Mouse (Mus musculus): ENCODE results near the gene Pde11a. TPM values are rescaled to one million over a fixed set of nuclear protein-coding genes. Genes with fewer than 3 reads are reported as not detected.
A peak's percentile ranks its signal among the peaks of the same experiment; 100 is the strongest.
"Not testable (repeated sequence)": the region's sequence is repeated elsewhere in the genome, so short reads cannot be mapped to it uniquely, and the experiment has no call there.

Gene Pde11a
- total RNA-seq, 2 experiments from 2014 or later = 14.2 to 18.9 TPM

- no peak for DNase-seq
These were observed 349.7 kb downstream of the Pde11a start for GRCm38 (mm10) chr2:75988779-75989363.

DNA sequence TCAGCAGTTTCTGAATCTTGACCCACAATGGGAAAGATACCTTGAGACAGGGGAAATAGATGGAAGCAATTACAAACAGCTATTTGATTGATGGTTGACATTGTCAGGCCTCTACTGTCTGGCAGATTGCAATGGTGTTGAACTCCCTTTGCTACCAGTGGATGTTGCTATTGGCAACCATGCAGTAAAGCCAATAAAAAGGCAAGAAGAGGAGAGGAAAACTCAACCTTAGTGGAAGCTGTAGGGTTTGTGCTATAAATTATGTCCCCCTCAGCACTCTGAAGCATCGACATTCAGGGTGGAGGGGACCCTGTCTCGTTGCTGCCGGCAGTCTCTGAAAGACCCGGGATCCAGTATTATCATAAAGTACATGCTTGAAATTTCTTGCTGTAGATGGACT is 350.2 kb downstream of the Pde11a start:
- DNase-seq = no peak

- DNase-seq = no peak
These were observed 350.8 kb downstream of the Pde11a start for GRCm38 (mm10) chr2:75987739-75988138.

DNA sequence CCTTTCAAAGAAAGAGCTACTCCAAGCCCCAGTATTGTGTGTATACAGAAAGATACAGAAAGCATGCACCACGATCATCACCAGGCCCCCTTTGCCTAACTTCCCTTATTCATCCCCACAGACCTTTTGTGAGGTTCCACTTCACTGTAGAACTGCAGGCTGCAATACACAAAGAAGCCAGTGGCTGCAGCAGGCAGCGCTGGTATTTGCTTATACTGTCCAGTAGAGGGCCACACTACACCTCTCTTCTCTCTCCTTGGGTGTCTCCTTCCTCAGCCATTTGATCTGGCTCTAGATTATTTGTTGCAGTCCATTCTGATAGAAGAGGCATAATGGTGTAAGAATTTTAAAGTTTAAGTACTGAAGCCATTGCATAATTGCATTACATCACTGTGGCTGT is 353.4 kb downstream of the Pde11a start:
- peak; percentile 55 to 59 for DNase-seq

DNA sequence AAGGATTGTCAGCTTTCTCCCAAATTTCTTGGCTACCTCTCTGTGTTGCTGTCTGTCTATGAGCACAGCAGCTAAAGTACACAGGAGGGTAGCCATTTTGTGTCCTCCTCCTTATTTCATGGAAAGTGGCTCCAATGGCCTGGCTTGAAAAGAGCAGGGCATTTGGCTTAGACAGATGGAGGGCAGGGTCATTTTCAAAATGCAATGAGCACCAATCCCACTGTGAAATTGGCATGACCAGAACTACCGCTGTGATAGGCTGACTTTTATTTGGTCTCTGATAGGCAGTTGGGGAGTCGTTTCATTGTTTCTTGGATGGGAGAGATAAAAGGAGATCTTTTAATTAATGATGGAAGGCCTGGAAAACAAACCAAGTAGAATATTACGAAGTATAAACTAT is 354.7 kb downstream of the Pde11a start:
- no peak for DNase-seq

DNA sequence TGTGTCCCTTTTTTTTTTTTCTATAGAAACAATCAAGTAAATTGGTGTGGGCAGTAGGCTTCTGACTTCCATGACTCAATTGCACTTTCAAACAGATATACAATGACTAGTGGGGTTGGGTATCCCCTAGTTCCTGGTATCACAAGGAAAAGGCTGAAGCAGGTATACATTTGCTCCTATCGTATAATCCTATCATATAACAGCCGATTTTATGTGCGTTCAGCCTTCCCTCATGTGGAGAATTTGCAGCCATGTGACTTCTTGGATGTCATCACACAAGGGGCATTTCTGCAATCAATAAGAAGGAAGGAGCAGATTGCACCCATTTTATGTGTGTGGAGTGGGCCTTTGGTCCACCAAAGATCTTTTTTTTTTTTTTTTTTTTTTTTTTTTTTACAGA is 355.5 kb downstream of the Pde11a start:
- DNase-seq = no peak

- no peak for DNase-seq
These were observed 355.9 kb downstream of the Pde11a start for GRCm38 (mm10) chr2:75982626-75983025.

DNA sequence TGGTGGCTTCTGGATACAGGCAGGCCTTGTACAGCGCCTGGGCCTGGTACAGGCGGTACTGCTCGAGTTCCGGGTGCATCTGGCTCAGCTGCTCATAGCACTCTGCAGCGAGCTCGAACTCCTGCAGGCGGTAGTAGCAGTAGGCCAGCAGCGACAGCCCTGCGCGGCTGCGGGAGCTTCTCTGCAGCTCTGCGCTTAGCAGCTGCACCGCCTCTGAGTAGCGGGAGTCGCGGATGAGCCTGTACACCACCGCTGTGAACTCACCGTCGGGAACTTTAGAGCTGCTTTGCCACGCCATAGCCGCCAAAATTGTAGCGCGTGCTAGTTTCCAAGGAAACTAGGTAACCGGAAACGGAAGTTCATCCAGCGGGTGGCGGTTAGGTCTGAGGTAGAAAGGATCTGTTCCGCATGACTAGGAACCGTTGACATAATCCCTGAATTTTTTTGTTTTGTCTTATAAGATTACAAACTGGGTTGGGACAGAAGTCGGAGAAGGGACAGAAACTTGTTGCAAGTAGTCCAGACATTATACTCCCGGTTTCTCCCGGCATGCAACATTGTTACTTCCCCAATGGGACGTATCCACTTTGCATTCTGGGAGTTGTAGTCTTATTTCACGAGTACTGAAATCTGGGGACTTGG is 357.0 kb downstream of the Pde11a start, which contains the start of gene Ttc30a1:
TSS of gene Ttc30a1 (minus strand) at position 528 of the 642 bp plus-strand sequence.
- DNase-seq = peak; percentile 77 to 78

DNA sequence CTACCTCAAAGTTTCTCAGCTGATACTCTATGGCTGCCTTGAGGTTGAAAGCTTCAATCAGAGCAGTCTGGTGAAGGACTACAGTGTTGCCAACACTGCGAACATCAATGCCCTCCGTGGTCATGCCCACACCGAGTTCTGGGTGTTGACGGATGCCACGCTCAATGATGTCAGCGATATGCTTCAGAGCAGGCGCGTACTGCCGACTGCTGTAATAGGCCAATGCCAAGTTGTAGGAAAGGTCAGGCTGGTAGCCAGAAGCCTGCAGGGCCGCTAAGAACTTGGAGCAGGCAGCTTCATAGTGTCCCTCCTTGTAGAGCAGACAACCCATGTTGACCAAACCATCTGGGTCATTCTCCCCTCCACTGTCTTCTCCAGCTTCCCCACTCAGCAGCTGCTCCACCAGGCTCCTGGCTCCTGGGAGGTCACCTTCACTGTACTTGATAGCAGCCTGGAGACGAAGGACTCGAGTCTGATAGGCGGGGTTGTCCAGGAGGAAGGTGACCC is 357.6 kb downstream of the Pde11a start:
- not testable (repeated sequence) for DNase-seq

DNA sequence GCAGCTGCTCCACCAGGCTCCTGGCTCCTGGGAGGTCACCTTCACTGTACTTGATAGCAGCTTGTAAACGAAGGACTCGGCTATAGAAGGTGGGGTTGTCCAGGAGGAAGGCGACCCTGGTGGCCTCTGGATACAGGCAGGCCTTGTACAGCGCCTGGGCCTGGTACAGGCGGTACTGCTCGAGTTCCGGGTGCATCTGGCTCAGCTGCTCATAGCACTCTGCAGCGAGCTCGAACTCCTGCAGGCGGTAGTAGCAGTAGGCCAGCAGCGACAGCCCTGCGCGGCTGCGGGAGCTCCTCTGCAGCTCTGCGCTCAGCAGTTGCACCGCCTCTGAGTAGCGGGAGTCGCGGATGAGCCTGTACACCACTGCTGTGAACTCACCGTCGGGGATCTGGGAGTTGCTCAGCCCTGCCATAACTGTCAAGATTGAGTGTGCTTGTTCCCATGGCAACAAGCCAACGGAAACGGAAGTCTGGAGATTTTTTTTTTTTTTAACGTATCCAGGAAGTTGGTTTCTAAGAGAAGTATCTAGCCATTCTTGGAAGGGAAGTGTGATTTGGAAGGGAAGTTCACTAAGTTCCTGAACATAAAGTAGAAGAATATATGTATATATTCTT is 360.7 kb downstream of the Pde11a start, which contains the start of gene Ttc30a2:
TSS of gene Ttc30a2 (minus strand) at position 419 of the 617 bp plus-strand sequence.
- not testable (repeated sequence) for DNase-seq

GRCm38 (mm10) chr2:75976070-75976469 is 362.5 kb downstream of the Pde11a start:
- DNase-seq = not testable (repeated sequence)

DNA sequence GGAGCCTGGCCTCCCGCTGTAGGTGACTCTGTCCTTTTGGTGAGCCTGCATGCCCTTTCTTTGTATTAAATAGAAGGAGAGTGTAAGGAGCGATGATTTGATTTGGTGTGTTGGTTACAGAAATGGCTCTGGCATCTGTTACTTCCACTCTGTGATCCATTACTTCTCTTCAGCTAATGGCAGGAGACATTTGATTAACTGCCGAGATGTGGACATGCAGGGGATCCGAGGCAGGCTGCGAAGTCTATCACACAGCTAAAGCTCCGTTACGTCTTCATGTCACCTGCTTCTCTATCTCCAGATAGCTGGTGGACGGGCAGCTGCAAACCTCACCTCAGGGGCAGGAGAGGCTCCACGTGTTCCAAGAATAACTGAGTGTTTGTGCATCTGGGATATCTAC is 364.4 kb downstream of the Pde11a start:
- DNase-seq = no peak

- DNase-seq = peak; percentile 67 to 72
These were observed 373.6 kb downstream of the Pde11a start for GRCm38 (mm10) chr2:75964972-75965371.

DNA sequence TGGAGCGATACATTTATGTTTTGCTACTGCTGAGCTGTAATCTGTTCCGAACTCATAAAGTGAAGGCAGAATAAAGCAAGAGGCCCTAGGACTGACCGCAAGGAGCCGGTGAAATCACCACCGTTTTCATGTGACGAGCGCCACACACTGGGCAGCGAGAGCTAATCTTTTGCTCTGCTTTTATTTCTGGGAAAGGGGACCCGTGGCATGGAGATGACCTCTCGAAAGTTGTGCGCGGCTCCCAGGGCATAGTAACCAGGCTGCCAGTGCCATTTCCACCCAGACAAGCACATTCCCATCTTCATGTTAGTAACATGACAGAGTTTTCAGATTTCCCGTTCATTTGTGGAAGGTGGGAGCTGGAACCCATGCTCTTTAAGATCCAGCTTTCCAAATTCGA is 374.1 kb downstream of the Pde11a start:
- DNase-seq = peak in 1 of 2 experiments; percentile 51

- no peak for DNase-seq
These were observed 374.5 kb downstream of the Pde11a start for GRCm38 (mm10) chr2:75964051-75964450.

DNA sequence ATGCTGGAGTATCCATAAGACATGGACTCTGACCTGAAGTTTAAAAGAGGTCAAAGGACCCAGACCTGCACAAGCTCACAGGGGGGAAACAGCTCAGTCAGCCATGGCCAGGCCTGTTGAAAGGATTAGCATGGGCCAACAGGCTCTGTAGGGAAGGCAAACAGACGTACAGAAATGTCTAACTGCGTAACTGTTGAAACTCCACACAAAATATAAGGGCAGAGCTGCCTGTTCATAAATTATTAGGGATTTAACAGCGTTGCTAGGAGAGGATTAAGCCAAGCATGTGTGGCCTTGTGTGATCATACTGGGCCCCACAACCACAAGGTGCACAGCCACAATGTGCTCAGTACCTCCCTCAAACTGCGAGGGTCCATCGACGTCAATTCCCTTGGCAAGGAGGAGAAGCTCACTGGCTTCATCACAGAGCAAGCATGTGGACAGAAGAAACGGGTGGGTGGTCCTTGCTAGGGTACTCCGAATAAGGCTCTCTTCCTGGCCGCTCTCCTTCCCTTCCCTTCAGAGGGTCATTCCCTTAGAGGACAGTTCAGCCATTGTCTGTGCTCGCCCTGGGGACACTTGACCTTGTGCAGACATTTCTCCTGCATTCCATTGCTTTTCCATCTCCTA is 375.2 kb downstream of the Pde11a start:
- DNase-seq = no peak

- DNase-seq = no peak
These were observed 377.9 kb downstream of the Pde11a start for GRCm38 (mm10) chr2:75960366-75961330.

DNA sequence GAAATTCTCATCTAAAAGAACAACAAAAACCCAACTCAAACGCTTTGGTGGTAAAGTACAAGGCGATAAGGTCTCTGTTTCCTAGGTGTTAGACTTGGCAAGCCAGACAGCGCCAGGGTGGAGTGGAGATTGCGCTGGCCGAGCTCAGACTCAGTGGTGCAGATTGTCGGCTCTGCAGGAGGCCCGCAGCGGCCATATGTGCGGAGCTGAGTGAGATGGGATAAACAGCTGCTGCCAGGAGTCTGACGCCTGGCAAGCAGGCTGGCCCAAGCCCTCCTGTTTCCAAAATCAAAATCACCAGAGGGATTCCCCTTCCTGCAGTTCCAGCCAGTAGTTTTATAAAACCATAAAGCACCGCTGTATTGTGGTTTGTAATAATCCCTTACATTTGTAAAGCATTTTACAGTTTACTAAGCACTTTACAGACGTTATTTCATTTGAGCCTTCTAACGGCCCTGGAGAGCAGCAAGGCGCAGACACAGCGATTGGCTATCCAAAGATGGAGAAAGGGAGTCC is 378.7 kb downstream of the Pde11a start:
- no peak for DNase-seq

- no peak for DNase-seq
These were observed 379.3 kb downstream of the Pde11a start for GRCm38 (mm10) chr2:75959183-75959849.

GRCm38 (mm10) chr2:75955709-75956108 is 382.9 kb downstream of the Pde11a start:
- DNase-seq = no peak

DNA sequence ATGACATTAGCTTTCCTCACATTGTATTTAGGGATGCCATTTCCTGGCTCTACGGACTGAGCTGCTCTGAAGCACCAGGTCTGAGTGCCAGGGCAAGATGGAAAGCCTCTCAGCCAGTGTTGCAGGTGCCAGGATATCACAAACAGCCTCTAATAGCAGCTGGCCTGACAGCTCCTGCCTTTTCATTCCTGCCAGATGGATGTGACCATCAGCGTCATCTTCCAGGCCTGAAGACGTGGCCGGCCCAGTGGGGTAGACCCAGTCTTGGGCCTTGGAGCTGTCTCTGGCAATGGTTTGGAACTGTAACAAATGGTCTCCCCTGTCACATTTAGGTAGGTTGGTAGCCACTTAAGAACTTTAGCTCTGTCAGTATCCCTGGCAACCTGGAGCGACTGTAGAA is 385.3 kb downstream of the Pde11a start:
- DNase-seq = no peak
